Mouse (Mus musculus) frontal cortex, postnatal 36 days (tissue): ENCODE data around the gene Mcm2.

ENCODE experiments used
- DNase-seq, 2 experiments: peaks; one replicate each; pipeline ENCODE4 v3.0.0; 2022; ENCODE audit warnings: low spot score in 2 of 2

Gene Mcm2

DNA sequence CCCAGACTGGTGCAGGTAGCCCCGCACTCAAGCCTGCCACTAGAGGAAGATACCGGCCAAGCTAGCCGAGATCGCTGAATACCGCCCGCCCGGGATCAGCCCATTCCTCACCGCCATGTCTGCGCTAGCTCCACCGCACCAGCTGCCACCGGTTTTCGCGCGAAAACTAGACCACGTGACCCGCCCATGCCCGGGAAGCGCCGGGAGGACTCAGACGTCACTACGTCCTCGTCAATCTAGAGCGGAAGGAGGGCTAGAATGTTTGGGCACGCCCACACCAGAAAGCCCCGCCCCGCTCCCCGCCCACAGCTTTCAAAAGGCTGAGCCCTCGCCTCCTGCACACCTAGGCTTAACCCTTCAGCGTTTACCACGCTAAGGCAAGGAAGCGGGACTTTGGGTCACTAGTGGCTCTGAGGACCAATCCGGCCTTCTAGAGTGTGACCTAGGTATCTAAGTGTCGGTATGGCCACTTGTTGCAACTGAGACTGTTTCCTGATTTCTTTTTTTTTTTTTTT is at the start of gene Mcm2:
Mcm2 (minus strand) TSS at position 247 of the 515 bp plus-strand sequence.
- DNase-seq = peak; percentile 85 to 89

DNA sequence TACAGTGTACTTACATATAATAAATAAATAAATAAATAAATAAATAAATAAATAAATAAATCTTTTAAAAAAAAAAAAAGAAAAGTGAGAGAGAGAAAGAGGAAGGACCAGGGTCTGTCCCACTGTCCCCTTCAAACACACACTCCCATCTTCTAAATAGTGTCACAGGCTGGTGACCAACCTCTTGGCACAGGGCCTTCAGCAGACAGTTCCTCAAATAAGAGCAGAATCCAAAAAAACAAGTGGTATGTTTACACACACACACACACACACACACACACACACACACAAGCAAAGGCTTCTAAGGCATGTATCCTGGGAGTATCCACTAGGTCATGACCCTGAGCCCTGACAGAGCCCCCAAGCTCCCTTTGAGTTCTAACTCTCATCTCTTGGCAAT is 49.2 kb upstream of the Mcm2 start:
- DNase-seq = no peak

DNA sequence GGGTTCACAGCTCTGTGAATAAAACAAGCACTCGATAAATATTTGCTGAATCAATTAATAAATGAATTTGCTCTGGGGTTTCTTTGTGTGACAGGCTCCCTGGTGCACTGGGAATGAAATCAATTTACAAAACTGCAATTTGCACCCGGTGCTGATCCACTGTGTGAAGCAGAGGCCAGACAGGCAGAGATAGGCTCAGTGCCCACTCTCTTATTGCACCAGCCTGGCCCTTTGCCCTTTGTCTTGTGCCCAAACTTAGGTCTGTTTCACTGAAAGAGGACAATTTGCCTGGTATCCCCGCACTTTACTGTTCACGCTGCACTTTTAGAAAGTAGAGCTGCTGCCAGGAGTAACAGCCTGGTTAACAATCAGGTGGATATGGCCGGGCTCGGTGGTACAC is 47.9 kb upstream of the Mcm2 start:
- no peak for DNase-seq

DNA sequence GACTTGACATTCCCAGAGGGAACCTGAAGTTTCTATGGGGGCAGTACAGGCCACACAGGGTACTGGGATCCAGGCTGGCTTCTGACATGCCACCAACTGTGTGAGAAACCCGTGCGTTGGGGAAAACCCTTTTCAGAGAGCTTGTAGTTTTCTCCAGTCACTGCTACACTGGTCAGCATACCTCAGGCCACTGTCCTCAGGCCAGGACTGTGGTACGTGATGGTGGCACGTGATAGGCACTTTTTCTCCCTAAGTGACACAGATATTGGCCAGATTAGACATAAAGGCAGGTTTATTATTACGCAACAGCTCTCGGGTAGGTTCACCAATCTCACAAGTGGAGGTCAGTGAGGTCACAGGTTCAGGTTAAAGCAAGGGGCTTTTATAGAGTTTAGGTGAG is 45.1 kb upstream of the Mcm2 start:
- DNase-seq = no peak

DNA sequence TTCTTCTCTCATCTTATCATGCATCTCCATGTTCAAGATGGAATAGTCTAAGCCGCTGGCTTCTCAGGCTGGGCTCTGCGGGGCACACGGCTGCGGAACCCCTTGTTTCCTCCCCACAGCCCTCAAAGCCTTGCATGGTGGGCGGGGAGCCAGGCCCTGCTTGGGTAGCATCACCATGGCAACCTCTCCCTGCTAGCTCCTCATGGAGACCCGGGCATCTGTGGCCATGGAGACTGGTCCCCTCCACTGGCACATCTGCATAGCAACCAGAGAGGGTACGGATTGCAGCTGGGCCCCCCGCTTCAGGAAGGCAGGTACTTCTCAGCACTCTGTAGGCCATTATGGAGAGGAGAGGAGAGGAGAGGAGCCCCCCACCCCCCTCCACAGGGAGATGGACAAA is 44.0 kb upstream of the Mcm2 start:
- DNase-seq = no peak

DNA sequence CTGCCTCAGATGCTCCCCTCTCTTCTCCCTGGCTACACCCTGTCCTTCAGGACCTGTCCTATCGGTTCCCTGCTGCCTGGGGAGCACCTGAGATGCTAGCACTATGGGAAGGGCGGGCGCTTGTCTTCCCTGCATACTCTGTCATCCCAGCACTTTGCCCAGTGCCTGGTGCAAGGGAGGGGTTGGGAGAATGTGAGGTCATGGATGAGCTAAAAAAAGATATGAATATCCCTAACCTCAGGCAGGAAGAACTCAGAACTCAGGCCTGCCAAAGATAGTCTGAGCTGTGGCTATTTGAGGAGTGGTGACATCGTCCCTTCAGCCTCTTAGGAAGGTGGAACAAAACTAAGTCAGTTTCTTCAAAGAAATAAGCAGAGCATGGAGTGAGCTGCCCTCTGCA is 43.0 kb upstream of the Mcm2 start:
- no peak for DNase-seq

DNA sequence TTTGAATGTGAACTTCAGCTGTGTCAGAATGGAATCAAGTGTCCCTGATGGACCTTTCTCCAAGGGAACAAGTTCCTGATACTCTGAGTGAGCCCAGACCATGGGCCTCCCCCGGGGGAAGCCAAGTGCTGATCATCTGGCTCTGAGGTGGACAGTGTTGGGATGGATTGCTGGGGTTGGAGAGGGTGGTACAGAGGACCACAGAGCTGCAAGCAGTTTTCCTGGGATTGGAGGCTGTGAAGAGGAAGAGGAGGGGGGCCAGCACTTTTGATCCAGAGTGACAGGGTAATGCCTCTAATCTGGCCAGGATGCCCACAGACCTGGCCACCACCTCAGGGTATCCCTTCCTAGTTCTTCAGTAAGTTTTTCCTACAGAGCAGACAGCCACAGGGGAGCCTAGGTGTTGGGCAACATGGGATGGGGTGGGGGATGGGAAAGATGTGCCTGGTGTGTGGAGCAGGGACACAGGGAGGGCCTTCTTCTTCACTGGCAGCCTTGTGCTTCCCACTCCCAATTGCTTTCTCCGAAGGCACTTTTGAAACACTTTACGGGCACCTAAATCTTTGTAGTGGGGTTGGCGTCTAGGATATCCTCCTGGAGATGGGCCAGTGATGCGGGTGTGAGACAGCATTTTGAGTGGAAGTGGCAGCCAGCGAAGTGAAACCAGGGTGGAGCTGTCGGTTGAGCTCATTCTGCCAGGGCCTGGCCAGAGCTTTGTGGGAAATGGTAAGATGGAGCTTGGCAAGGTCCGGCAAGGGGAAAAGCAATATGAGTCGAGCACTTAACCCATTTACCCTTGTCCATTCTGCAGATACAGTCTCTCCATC is 41.7 kb upstream of the Mcm2 start:
- DNase-seq = no peak

DNA sequence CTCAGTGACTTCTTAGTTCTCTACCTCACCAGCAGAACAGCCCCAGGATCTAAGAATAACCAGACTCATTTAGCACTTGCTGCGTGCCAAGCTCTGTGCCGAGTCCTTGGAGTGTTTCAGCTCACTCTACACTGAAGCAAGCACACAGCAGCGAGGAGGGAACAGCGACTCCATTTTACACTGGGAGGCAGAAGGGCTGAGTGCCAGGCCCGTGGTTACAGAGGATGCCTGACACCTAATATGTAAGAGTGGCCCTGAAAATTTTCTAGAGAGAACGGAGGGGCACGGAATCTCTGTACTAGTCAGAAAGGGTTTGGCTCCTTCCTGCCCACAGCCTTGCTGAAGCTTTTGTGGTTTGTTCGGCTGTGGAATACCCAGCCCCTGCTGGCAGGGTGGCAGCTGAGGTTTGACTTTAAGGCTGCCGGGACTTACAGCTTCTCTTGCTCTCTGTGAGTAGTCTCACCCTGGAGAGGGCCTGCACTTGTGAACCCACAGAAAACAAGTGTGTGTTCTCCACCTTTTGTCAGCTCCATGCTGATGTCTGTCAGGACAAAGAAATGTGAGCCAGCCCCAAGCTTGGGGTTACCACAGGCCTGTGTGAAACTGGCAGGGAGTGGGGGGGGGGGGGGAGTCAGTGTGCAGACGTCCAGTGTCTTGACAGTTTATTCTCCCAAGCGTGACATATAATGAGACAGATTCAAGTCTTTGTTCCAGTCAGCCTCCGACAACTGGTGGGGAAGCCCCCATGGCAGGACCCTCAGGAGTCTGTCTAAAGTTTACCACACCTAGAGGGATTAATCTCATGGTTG is 40.9 kb upstream of the Mcm2 start:
- peak; percentile 70 to 76 for DNase-seq

DNA sequence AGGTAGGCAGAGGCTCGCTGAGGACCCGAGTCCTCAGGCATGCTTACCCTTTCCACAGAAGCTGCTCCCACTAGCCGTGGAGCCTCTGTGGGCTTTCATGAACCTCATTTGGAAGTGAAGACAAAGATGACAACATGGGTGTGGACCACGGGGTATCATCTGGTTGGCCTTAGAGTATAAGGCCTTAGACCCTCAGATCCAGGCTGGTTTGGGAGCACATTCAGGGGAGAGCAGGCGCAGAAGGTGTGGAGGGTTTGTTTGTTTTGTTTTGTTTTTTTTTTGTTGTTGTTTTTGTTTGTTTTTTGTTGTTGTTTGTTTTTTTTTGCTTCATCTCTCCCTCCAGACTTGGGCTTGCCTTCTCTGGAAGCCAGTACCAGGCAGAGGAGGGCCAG is 40.1 kb upstream of the Mcm2 start:
- DNase-seq = no peak

DNA sequence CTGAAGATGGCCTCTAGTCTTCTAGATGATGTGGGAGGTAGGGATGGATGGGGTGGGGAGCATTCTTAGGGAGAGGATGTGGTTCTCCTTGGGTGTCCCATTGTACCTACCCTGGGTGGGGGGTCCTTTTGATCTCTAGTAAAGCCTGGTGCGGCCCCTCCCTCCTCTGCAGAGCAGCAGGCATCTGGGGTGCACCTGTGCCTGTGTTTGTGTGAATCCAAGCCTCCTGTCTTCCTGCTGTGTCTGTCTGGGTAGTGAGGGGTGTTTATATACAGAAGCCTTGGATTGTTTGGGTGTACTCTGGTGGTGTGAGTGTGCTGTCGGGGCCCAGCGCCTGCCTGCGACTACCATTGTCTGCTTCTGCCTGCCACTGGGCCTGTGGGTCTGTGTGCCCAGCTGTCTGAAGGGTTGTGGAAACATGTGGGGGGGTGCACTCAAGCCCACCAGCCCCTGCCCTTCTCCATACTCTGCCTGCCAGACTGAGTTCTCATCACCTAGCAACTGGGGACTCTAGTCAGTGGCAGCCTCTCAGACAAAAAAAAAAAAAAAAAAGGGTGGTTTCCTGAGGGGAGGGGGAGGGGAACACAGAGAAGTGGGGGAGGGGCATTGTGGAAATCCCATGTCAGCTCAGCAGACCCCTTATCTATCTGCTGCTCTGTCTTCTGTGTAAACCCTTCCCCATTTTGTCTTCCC is 39.5 kb upstream of the Mcm2 start:
- DNase-seq = no peak

DNA sequence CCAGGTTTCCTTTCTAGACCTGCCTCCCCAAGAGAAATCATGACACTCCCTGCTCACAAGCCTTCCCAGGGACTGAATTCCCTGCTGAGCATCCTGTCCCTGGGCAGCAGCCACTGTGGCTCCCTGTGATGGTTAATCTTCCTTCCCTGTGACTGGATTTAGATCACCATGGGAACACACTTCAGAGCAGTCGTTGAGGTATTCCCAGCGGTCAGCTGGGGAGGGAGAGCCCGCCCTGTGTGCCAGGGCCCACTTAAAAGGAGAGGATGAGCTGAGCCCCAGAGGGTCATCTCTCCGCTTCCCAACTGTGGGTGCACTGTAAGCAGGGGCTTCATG is 38.6 kb upstream of the Mcm2 start:
- no peak for DNase-seq

DNA sequence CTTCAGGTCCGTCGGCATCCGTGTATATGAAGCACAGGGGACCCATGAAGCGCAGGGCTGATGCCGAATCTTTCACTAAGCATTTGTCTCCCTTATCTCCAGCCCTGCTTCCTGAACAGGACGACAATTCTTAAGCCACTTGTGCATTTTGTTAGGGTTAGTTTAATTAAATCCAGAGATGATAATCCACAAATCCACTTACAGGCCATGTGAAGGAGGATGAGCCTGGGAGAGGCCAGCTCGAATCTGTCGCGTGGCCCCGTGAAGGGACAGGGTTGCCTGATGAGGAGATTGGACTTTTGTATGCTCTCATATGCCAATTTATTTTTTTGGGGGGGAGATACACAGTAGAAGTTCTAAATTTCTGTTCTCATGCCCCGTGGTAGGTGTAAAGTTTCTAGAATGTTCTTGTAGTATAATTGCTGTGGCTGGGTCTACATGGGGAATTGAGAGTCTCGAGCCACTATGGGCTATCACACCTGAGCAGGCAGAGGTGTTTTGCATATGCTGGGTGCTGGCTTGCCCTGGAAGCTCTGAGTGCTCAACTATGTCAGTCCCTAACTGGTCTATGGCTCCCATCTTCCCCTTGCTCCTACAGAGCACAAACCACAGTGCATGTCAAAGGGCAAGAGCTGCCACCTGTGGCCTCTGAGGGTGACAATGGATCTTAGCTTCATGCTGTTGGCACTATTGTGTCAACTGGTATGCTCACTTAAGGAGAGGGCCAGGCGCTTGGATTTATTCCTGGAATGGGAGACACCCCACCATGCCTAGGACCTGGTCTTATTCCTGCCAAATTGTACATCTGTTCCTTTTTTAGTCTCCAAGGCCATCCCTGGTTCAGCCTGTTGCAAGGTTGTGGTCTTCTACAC is 38.0 kb upstream of the Mcm2 start:
- DNase-seq = no peak

DNA sequence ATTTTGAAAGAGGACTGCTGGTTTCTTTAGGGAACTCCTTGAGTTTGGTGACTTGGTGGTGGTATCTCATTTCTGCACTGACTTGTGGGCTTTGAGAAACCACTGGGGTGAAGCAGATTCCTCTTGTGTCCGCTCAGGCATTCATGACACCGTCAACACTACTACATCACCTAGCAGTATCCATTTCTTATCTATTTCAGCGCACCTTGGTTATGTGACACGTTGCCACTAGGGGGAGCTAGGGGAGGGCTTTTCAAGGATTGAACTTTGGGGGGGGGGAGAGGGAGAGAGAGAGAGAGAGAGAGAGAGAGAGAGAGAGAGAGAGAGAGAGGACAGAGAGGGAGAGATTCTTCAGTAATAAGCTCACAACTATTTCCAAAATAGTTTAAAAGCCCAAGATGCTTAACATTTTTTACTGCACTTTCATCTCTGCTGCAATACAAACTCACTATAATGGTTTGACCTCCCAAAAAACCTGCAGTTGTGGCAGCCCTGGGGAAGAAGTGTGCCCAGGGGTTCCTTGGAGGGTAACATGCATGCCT is 37.2 kb upstream of the Mcm2 start:
- no peak for DNase-seq

DNA sequence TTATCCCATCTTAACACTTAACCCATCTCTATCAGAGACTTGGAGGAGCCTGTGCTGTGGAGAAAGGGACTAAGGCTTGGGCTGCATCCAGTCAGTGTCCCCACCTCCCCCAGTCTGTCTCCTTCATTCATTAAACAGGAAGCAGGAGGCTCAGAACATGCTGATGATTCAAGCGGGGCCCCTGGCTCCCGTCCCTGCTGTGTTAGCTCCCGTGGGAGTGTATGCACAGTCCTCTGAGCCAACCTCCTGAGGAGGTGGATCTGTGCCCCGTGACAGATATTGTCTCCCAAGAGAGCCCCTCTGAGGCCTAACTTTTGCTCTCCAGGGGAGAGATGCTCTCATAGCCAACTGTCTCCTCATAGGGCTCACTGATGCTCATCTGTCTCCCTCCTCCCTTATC is 36.2 kb upstream of the Mcm2 start:
- DNase-seq = peak in 1 of 2 experiments; percentile 72

DNA sequence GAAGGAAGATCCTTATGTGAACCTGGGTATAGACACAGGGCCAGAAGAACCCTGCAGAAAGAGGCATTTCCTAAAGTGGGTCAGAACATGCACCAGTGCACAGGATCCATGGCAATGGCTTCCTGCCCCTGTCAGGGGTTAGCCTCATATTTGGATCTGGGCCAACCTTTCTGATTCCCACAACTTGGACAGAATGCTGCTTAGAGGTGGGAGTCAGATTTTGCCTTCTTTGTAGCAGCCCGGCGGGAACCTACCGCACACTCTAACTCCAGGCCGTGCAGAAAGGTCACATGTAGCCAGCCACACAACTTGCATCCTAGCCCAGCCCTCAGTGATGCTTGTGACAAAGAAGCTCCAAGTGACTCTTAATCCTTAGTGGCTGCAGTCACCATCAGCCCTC is 35.6 kb upstream of the Mcm2 start:
- DNase-seq = no peak

DNA sequence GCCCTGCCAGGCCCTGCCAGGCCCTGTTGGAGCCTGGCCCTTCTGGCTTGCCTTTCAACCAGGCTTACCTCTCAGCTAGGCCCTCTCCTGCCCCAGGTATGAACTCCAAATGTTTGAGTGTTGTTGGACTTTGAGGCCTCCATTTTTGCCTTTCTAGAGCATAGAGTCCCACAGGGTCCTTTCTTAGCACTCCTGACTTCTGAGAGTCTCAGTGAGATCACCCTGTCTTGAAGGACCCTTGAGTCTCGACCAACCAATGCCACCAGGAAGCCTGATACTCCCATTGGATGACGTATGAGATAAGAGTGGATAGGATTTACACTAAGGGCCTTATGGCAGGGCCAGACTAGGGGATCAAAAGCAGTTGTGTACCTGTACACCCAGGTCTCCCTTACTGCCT is 32.9 kb upstream of the Mcm2 start:
- DNase-seq = no peak

DNA sequence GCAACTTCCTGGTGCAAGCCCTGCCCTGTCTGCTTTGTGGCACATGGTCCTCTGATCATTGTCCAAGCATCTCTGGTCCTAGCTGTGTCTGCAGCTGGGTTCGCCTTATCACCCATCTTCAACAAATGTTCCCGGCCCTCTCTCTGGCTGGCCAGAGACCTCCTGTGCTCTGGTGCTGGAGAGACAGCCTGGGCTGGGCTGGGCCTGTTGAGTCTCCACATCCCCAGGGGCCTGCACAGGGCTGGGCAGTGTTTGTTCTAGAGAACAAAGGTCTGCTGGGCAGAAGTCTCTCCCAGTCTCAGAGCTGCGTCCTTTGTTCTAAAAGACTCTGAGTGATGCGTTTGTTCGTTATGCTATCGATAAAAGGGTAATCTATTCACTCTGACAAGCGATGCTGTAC is 31.5 kb upstream of the Mcm2 start:
- no peak for DNase-seq

DNA sequence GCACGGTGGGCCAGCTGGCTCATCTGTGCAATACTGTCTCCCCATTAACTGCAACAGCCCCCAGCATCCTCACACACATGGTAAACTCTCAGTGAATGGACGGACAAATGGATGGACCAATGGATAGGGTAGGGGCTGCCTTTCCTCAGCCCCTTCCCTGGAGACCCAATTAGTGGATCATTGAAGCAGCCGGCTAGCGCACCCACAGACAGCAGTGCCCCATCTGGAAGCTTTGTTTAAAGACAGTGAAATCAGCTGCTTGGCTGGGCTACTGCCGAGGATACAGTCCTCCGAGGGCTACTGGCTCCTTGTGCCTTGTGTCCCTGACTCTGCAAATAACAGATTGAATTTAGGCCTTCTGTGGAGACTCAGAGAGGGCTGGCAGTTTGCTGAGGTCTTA is 30.9 kb upstream of the Mcm2 start:
- no peak for DNase-seq

DNA sequence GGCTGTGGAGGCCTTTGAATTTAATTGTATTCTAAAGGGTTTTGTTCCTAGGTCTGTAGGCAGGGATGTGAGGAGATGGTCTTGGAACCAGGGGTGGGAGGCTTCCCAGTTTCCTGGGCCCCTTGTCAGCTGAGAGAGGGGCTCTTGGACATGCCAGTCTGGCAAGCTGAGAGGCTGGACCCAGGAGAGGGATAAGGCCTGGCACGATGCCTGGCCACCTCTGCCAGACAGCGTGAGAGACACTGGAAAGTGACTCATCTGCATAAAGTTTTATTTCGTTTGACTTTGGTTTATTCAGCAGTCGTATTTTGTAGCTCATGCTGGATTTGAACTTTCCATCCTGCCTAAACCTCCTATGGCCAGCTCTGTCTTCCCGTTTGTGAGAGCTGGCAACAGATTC is 30.0 kb upstream of the Mcm2 start:
- no peak for DNase-seq

DNA sequence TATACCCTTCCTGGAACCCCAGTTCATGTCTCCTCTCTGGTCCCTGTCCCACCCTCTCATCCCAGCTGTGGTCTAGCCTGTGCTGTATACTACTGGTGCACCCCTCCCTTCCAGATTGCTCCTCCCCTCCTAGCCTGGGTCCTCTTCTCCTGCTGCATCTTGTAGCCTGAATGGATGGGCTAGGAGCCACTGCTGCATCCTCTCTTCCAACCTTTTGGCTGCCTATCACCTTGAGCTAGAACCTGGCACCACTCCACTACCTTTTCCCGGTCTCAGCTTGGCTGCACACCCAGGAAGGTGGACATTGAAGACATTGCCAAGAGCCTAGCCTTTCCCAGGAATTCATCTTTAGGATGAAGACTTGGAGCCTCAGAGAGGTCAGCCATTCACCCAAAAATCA is 29.4 kb upstream of the Mcm2 start:
- no peak for DNase-seq

DNA sequence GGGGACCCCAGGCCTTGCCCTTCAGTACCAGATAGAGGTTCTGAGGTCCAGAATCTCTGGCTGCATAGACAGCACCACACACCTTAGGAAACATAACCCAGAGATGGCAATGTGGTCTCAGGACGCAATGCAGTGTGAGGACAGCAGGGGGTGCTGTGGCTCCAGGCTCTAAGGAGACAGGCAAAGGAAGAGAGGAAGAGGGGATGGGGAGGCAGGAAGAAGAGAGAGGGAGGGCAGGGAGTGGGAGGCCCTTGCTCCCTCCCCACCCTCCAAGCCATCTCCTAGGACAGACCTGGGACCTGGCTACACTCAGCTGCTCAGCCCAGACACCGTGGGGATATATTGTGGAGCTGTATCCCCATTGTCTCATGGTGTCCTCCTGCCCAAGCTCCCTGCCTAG is 29.0 kb upstream of the Mcm2 start:
- peak; percentile 85 to 88 for DNase-seq
